Mouse (Mus musculus) cerebellum, adult 2 months (tissue): Measurements from ENCODE around the gene Lhx2. TPM values are rescaled to one million over a fixed set of nuclear protein-coding genes. Genes with fewer than 3 reads are reported as not detected.

Source experiments
- DNase-seq, 2 experiments: peaks; one replicate each; pipeline ENCODE4 v3.0.0; 2021
- H3K27ac ChIP-seq: fragments of 200-500 bp; 2 replicates; pipeline ENCODE4 v1.5.1; 2012; ENCODE audit warnings: low read length, control low read depth, inconsistent platforms; ENCODE audit not compliant: insufficient read depth
- H3K27me3 ChIP-seq: fragments of 200-500 bp; 2 replicates; pipeline ENCODE4 v1.6.1; 2012; ENCODE audit warnings: inconsistent platforms, mild to moderate bottlenecking, low read length, moderate library complexity; ENCODE audit not compliant: control insufficient read depth, insufficient read depth
- H3K4me1 ChIP-seq: fragments of 200-500 bp; 2 replicates; pipeline ENCODE4 v1.6.1; 2011; ENCODE audit warnings: low read length; ENCODE audit not compliant: control insufficient read depth, insufficient read depth
- H3K4me3 ChIP-seq: fragments of 200-500 bp; replicated peaks from 2 replicates; pipeline ENCODE3; 2011; ENCODE audit warnings: mild to moderate bottlenecking, low read depth, low read length, control low read depth; ENCODE audit not compliant: insufficient read depth
- CTCF ChIP-seq: fragments of 200-500 bp; IDR thresholded peaks from 2 replicates; pipeline ENCODE4 v1.5.1; 2011; ENCODE audit warnings: low read depth, mild to moderate bottlenecking, control low read depth, low read length, moderate library complexity, borderline replicate concordance; ENCODE audit not compliant: insufficient read depth
- POLR2A ChIP-seq: fragments of 200-500 bp; IDR thresholded peaks from 2 replicates; pipeline ENCODE4 v1.6.1; 2011; ENCODE audit warnings: low read length, control low read depth, borderline replicate concordance; ENCODE audit not compliant: insufficient read depth
- WGBS: fragments of 180-500 bp; shearing (Covaris S2); methylation state at CpG from one replicate; pipeline ENCODE4 v1.1.7; 2018; 5-methylcytosine and 5-hydroxymethylcytosine counted together
- polyA plus RNA-seq: library from polyadenylated mRNA; depleted of rRNA; stranded (reverse); fragments of >200 nt; gene quantifications from 2 replicates; pipeline ENCODE4 v1.2.3, GENCODE M21; 2012; rRNA removed

Gene Lhx2
- 1.9 and 3.5 TPM in 2 replicates for polyA plus RNA-seq

- Histone ChIP-seq H3K4me3 (peak within 1 kb of the TSS; percentile 12), H3K4me1 (no peaks in the 10 kb centered on the region; the same call in 1 of the 2 replicates), H3K27ac (no peak within 1 kb of the TSS), H3K27me3 (peaks cover 10% of the 10 kb centered on the region; the same call in 1 of the 2 replicates)
- TF ChIP-seq POLR2A (no peak), CTCF (no peak)
- DNase-seq = peak in 1 of 2 experiments; percentile 35
- WGBS = 2% methylated on average over 59 of the region's 92 CpGs
Measured at GRCm38 (mm10) chr2:38338990-38339909, at the start of gene Lhx2. Gene Lhx2, plus strand, starts transcription at chr2:38339281.

- TF ChIP-seq POLR2A (no peak), CTCF (no peak)
- no peak overlapping the region for H3K27ac ChIP-seq
- no peaks in the 10 kb centered on the region for H3K4me1 ChIP-seq
- no peak overlapping the region for H3K4me3 ChIP-seq
- 76% methylated on average over 1 of the region's 1 CpGs for WGBS
- no peaks in the 10 kb centered on the region for H3K27me3 ChIP-seq
- DNase-seq = no peak
Measured at GRCm38 (mm10) chr2:38291526-38291925, 47.6 kb upstream of the Lhx2 start.

DNA sequence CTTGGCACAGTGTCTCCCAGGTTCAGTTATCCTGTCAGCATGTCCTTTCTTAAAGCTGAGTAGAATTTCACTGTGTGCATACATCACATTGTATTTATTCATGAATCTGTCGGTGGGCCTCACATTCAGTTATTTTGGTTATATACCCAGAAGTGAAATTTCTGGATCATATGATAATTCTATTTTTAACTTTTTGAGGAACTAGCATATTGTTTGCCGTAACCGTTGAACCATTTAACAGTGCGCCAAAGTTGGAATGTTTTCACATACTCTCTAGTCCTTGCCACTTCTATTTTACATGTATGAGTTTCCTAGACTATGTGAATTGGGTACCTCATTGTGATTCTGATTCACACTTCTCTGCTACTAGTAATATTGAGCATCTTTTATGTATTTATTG, 43.1 kb upstream of the Lhx2 start:
- no peak overlapping the region for H3K27ac ChIP-seq
- 92% methylated on average over 4 of the region's 4 CpGs for WGBS
- no peak for TF ChIP-seq POLR2A
- TF ChIP-seq CTCF = no peak

GRCm38 (mm10) chr2:38300941-38301340, 38.1 kb upstream of the Lhx2 start:
- Histone ChIP-seq H3K4me1 (no peaks in the 10 kb centered on the region), H3K27me3 (no peaks in the 10 kb centered on the region), H3K27ac (no peak overlapping the region), H3K4me3 (no peak overlapping the region)
- DNase-seq = no peak
- 89% methylated on average over 2 of the region's 2 CpGs for whole genome bisulfite sequencing
- no peak for TF ChIP-seq CTCF
- no peak for TF ChIP-seq POLR2A

More for the DNA sequence above, 43.1 kb upstream of the Lhx2 start:
- Histone ChIP-seq H3K27me3 (no peaks in the 10 kb centered on the region), H3K4me3 (no peak overlapping the region), H3K4me1 (no peaks in the 10 kb centered on the region)
- DNase-seq = no peak

- no peak overlapping the region for H3K4me3 ChIP-seq
- no peaks in the 10 kb centered on the region for H3K4me1 ChIP-seq
- no peak for DNase-seq
- H3K27me3 ChIP-seq = no peaks in the 10 kb centered on the region
- TF ChIP-seq POLR2A (no peak), CTCF (no peak)
- no peak overlapping the region for H3K27ac ChIP-seq
- WGBS = 97% methylated on average over 1 of the region's 1 CpGs
Measured at GRCm38 (mm10) chr2:38305152-38305551, 33.9 kb upstream of the Lhx2 start.

DNA sequence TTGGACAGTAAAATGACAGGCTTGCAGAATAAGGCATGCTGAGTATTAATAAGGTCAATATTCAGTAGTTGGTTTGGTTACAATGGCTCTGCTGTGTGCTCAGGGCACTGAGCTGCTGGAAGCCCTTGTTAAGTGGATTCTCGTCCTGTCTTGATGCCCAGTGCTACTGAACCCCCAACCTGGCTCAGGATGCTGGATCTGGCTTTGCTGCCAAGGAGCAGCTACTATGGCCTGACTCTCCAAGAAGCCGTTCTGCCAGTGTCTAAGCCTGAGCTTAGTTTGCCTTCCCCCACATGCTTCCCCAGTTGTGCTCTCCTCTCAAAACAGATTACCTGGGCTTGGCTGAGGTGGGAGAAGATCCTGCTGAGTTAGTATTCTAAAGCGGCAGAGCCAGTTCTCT, 26.2 kb upstream of the Lhx2 start:
- no peak overlapping the region for H3K27ac ChIP-seq
- TF ChIP-seq CTCF (no peak), POLR2A (no peak)
- no peaks in the 10 kb centered on the region for H3K4me1 ChIP-seq
- 20% methylated on average over 3 of the region's 3 CpGs for WGBS
- no peaks in the 10 kb centered on the region for H3K27me3 ChIP-seq
- no peak overlapping the region for H3K4me3 ChIP-seq
- DNase-seq = no peak

DNA sequence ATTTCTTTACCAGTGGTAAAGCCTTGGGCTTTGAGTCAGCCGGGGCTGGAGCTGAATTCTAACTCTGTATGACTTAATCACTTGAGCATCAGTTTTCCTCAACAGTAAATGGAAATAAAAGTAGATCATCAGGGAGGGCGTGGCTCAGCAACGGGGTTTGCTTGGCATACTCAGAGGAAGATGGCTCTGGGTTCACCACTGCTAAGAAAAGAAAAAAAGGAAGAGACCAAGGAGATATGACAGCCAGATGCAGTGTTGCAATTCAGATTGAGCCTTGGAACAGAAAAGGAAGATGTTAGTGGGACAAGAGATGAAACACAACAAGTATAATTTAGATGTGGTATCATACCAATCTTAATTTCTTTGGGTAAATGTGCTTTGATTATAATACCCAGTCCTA, 25.7 kb upstream of the Lhx2 start:
- WGBS = 55% methylated on average over 3 of the region's 3 CpGs
- Histone ChIP-seq H3K27me3 (no peaks in the 10 kb centered on the region), H3K4me3 (no peak overlapping the region), H3K4me1 (no peaks in the 10 kb centered on the region), H3K27ac (no peak overlapping the region)
- DNase-seq = no peak
- TF ChIP-seq CTCF (no peak), POLR2A (no peak)

DNA sequence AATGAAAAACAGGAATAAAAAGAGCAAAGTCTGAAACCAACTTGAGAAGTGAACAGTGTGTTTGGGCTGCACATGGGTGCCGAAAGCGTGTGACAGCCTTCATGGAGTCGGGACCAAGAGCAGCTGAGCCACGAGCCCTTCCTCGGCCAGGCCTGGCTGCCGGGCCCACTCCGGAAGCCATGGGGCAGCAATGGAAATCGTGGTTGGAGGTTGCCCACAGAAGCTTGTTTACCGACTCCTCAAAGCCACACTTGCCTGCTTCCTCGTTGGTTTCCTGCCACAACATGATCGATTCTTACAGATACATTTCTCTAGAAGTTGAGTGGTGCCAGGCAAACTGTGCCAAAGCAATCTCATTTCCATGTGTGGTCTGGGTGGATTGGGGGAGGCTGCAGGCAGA, 20.0 kb upstream of the Lhx2 start:
- Histone ChIP-seq H3K4me3 (no peak overlapping the region), H3K4me1 (no peaks in the 10 kb centered on the region), H3K27ac (no peak overlapping the region), H3K27me3 (no peaks in the 10 kb centered on the region)
- DNase-seq = no peak
- TF ChIP-seq POLR2A (no peak), CTCF (no peak)
- 85% methylated on average over 11 of the region's 11 CpGs for WGBS
